Mouse (Mus musculus) c-Kit-negative CD71-positive TER-119-positive erythroid progenitor cells, embryonic 14.5 days (primary cell): Measurements from ENCODE around the gene Dcaf8.
A peak's percentile ranks its signal among the peaks of the same experiment; 100 is the strongest.

ENCODE experiments used
- DNase-seq: peaks from one replicate; pipeline ENCODE4 v3.0.0-alpha.2; 2013; ENCODE audit warnings: low read depth, low spot score

Dcaf8 gene

GRCm38 (mm10) chr1:172148279-172148954, 533 bp downstream of the Dcaf8 start:
- DNase-seq = peak; percentile 62

DNA sequence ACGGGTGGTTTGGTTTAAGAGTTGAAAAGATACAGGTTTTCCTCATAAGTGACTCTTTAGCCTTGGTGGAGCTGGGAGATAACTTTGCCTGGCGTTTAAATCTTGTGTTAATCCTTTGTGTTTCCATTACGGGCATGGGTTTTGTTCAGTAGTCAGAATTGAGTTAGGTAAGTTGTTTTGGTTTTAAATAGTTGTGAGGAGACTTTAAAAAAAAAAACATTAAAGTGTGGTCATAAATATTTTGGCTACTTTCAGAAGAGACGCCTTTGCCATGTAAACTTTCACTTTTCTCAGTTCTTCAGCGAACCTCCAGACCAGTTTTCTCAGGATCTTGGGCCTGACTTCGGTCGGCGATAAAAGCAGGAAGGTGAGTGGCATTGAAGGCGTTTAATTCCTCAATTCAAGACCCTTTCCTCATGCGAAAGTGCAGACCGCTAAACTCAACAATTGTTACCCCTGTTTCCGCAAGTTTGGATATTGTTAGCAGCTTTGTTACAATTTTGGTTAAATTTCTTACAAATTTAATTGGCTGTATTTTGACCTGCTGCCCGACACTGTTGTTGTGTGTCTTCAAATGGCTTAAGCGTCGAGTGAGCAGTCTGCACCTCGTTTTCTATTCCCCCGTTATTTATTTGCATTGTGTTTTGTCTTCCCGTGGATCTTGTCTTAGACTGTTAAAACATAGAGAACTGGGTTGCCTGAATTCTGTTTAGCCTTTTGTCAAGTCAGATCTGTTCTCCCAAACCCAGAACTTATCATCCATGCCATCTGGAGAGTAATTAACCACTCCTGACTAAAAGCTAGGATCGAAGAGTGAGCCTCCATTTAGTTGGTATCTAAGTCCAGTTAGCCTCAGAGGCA, 1.3 kb downstream of the Dcaf8 start:
- DNase-seq = peak; percentile 65

GRCm38 (mm10) chr1:172154536-172154935, 6.7 kb downstream of the Dcaf8 start:
- DNase-seq = no peak

DNA sequence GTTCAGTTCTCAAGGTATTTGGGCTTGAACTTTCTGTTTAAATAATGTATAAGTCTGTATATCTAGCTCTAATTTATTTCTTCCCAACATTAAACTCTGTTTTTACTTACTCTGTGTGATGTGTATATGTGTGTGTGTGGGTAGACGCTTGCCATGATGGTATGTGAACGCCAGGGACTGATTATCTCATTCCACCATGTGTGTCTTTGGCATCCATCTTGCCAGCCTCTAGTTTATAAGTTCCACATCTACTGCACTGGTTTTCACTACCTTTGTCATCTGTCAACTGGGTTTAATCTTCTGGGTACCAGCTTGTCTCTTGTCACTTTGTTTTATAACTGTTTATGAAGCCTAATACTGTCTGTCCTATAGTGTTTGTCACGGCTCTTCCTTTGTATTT, 7.6 kb downstream of the Dcaf8 start:
- no peak for DNase-seq

GRCm38 (mm10) chr1:172159970-172160369, 12.1 kb downstream of the Dcaf8 start:
- DNase-seq = no peak

DNA sequence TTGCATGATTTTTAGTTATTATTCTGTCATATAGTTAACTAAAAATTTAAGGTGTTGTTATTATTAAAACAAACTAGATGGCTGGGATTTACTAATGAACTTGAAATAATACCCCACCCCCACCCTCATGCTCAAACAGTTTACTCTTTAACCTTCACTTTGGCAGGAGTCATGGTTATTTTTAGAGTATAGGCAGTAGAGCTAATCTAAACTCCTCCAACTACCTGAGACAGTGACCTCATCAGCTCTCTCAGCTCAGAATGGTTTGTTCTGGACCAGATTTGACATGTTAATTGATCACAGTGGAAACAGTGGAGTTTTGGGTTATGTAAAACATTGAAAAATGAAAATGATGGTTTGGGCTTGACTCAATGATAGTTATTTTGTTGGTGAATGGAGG, 12.6 kb downstream of the Dcaf8 start:
- no peak for DNase-seq

DNA sequence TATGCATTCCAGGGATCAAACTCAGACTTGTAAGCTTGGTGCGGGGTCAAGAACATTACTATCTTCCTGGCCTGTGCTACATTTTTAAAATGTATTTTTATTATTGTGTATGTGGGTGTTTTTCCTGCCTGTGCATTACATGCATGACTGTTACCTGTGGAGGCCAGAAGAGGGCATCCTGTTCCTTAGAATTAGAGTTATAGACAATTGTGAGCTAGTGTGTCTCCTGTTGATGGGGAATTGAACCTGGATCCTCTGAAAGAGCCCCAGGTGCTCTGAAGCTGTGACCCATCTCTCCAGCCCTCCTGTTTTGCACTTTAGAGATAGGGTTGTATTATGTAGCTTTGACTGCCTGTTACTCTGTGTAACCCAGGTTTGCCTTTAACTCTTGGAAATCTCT, 14.1 kb downstream of the Dcaf8 start:
- no peak for DNase-seq

- no peak for DNase-seq
Observed at GRCm38 (mm10) chr1:172162959-172163358, 15.1 kb downstream of the Dcaf8 start.

DNA sequence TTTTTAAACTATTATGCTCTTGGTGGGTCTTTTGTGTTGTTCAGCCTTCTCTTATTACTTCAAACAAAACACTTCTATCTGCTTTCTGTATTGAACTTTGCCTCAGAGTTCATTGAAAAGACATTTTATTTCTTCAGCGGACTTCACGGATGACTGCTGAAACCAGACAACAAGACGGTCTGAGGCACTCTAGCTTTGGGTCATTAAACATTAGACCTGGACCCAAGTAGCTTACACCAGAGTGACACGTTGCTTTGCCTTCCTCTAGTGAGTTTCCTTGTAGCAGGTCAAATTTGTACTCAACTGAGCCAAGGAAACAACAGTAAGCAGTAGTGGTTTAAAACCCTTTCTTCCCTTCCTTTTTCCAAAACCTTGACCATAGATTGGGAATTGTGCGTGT, 20.0 kb downstream of the Dcaf8 start:
- DNase-seq = no peak

DNA sequence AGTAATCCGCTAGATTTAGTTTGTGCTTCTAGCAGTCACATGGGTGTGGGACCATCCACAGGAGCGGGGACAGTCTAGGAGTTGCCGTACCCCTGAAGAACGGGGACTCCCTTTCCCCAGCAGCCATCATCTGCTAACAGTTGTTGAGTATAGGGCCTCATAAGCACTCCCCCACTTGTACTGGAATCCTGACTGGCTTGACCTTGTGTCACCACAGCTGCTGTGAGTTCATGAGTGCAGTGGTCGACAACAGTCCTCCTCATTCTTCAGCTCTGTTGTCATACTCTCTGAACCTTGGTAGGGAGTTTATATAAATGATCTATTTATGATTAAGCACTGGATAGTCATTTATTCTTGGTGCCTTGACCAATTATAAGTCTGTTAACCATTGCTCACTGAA, 21.9 kb downstream of the Dcaf8 start:
- DNase-seq = no peak

DNA sequence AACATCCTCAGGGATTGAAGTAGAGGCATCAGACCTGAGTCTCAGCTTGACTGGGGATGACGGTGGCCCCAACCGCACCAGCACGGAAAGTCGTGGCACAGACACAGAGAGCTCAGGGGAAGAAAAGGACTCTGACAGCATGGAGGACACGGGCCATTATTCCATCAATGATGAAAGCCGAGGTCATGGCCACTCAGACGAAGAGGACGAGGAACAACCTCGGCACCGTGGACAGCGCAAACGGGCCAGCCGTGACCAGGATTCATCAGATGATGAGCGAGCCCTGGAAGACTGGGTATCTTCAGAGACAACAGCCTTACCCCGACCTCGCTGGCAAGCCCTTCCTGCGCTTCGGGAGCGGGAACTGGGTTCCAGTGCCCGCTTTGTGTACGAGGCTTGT, 24.5 kb downstream of the Dcaf8 start:
- DNase-seq = no peak

DNA sequence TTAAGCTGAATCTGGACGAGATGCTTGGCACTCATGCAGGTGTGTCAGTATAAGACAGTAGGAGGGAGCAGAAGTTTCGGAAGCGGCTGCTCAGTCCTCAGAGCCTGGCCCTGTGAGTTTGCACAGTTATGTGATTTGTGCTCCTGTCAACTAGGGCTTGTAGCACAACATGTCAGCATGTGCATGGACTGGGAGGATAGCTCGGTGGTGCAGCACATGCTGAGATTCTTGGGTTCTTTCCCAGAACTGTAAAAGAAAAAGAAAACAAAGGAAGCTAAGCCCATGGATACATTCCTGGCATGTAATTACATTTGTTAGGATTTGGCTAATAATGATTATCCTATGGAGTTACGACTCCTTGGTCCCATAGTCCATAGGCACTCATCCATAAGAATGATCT, 25.3 kb downstream of the Dcaf8 start:
- no peak for DNase-seq

GRCm38 (mm10) chr1:172177791-172178190, 29.9 kb downstream of the Dcaf8 start:
- no peak for DNase-seq

DNA sequence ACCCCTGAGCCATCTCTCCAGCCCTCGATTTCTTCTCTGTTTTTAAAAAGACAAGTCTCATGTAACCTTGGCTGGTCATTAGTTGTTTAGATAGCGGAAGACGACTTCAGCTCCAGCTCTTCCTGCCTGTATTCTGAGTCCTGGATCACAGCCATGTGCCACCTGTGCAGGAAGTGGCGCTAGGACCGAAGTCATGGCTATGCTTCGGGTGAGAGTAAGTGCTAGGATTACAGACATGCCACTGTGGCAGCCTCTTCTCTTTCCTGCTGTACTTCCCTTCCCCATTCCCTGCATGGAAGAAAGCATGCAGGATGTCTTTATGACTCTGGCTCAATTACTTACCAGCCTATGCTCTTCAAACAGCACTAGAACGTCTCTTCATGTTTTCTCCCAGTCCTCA, 31.2 kb downstream of the Dcaf8 start:
- no peak for DNase-seq

DNA sequence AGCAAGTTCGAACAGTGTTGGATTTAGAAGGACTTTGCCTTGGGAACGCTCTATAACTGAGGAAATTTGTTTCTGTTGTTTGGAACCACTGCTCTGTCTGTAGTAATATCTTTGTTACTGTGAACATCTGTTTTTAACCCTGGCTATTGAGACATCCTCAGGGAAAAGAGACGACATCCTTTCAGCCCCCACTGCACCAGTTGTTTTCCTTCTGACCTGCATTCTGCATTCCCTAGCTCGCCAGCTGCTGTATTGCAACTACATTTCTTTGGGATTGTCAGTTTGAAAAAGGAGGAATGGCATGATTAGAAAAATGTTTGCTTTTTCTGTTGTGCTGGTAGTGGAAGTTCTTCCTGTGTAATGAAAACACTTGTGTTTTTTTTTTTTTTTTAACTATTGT, 33.0 kb downstream of the Dcaf8 start:
- no peak for DNase-seq

DNA sequence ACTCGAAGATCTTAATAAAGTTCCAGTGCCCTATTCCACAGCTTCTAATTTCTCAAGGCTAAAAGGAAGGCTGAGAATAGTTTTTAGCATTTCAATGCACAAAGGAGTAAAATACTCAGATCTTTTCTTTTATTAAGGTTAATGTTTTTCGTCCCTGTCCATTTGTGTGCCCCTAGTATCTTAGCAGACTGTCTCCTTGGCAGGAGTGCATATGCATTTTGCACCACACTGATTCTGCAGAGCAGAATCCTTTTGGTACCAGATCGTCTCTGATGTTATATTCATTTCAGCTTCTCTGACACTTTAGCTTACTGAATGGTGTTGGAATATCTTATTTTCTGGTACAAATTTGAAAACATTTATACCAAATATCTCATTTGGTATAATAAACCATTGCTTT, 33.9 kb downstream of the Dcaf8 start:
- no peak for DNase-seq

- DNase-seq = peak; percentile 29
Observed at GRCm38 (mm10) chr1:172183056-172183455, 35.2 kb downstream of the Dcaf8 start.

- DNase-seq = no peak
Observed at GRCm38 (mm10) chr1:172183915-172184314, 36.0 kb downstream of the Dcaf8 start.

DNA sequence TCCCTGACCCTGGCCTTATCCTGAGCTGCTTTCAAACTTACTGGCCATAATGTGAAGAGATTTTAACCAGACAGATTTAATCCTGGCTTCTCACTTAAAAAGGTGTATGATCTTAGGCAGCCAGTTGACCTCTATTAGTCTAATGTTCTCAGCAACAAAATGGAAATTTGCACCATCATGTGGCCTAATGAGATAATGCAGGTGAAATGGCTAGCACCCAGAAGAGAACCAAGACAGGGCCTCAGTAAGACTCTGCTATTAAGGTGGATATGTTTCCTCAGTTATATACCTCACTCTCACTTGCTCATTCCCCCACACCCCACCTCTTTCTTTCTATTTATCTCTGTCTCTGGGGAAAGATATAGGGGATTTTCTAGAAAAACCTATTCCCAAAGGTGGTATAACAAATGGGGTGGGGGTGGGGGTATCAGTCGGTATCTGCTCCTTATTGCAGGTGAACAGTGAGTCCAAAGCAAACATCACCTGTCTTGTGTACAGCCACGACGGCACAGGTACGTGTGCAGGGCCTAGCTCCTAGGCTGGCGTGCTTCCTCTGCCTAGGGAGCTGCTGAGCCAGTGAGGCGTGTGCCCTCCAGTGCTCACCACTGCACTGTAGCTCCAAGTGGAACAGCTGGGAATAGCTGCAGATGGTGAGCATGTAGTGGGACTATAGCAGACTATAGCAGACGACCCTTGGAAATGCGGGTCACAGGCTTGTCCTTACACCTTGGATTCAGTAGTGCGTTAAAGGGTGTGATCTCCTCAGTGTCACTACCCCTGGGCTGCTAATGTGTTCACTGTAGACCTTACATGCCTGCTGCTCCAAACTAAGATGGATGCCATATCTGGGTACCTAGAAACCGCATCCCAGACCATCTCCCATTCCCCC, 38.8 kb downstream of the Dcaf8 start:
- no peak for DNase-seq

DNA sequence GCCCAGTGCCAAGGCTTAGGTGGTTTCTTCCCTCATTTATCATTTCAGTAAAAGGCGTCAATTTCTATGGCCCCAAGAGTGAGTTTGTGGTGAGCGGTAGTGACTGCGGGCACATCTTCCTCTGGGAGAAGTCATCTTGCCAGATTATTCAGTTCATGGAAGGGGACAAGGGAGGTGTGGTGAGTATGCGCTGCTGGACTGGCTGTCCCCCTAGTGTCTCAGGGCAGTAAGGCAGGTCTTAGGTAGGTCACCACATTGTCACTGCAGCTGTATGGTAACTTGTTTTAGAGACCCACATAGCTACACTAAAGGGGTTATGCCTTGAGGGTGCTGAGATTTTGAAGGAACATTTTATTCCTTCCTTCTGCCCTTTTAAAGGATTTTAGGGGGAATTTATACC, 41.0 kb downstream of the Dcaf8 start:
- DNase-seq = no peak

GRCm38 (mm10) chr1:172191578-172191977, 43.7 kb downstream of the Dcaf8 start:
- DNase-seq = no peak

DNA sequence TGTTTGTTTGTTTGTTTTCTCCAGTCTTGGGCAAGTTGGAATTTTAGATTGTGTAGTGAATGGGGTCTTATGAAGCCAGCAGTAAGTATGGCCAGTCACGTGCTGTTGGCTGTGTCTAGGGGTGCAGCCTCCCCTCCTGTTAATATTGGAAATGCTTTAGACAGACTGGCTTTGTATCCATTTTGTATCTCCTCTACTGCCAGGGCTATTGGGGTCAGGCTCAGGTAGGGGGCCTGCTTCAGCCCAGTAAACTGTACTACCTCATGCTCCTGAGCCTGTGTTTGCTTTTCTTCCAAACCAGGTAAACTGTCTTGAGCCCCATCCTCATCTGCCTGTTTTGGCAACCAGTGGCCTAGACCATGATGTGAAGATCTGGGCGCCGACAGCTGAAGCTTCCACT, 44.3 kb downstream of the Dcaf8 start:
- DNase-seq = no peak
